Mouse (Mus musculus) cortical plate, adult 2 months (tissue): ENCODE data around the gene Olfr1412. TPM values are rescaled to one million over a fixed set of nuclear protein-coding genes. Genes with fewer than 3 reads are reported as not detected.

ENCODE experiments used
- H3K27ac ChIP-seq: fragments of 200-500 bp; 2 replicates; pipeline ENCODE4 v1.5.1; 2012; ENCODE audit warnings: low read length, control low read depth, inconsistent platforms; ENCODE audit not compliant: insufficient read depth
- H3K4me1 ChIP-seq: fragments of 200-500 bp; 2 replicates; pipeline ENCODE4 v1.6.1; 2011; ENCODE audit warnings: low read length; ENCODE audit not compliant: control insufficient read depth, insufficient read depth
- H3K4me3 ChIP-seq: fragments of 200-500 bp; 2 replicates; pipeline ENCODE4 v1.5.1; 2011; ENCODE audit warnings: mild to moderate bottlenecking, low read length, control low read depth; ENCODE audit not compliant: insufficient read depth
- CTCF ChIP-seq: fragments of 200-500 bp; IDR thresholded peaks from 2 replicates; pipeline ENCODE4 v1.5.1; 2011; ENCODE audit warnings: mild to moderate bottlenecking, control low read depth, low read length; ENCODE audit not compliant: insufficient read depth; ENCODE audit errors: extremely low read depth
- POLR2A ChIP-seq: fragments of 200-500 bp; IDR thresholded peaks from 2 replicates; pipeline ENCODE4 v1.6.1; 2011; ENCODE audit warnings: mild to moderate bottlenecking, low read length, control low read depth; ENCODE audit not compliant: insufficient read depth; ENCODE audit errors: extremely low read depth
- polyA plus RNA-seq: library from polyadenylated mRNA; depleted of rRNA; stranded (reverse); fragments of >200 nt; gene quantifications from 2 replicates; pipeline ENCODE4 v1.2.3, GENCODE M21; 2012; rRNA removed

Olfr1412 gene
- polyA plus RNA-seq, 1 experiment, result not detected

GRCm38 (mm10) chr1:92636015-92636414 lies 50.4 kb downstream of the Olfr1412 start:
- Histone ChIP-seq H3K4me1 (peaks cover 10% of the 10 kb centered on the region), H3K27ac (no peak overlapping the region), H3K4me3 (no peak overlapping the region)
- no peak for TF ChIP-seq POLR2A
- TF ChIP-seq CTCF, result no peak

- Histone ChIP-seq H3K4me1 (peaks cover 10% of the 10 kb centered on the region), H3K4me3 (no peak overlapping the region), H3K27ac (no peak overlapping the region)
- TF ChIP-seq CTCF (no peak), POLR2A (no peak)
Observed at GRCm38 (mm10) chr1:92636676-92637075, 51.1 kb downstream of the Olfr1412 start.

GRCm38 (mm10) chr1:92637501-92638172 lies 52.1 kb downstream of the Olfr1412 start:
- H3K27ac ChIP-seq, result peak overlapping the region; percentile 14; the same call in 1 of the 2 replicates
- H3K4me3 ChIP-seq, result no peak overlapping the region
- TF ChIP-seq CTCF, result no peak
- no peak for TF ChIP-seq POLR2A
- peaks cover 10% of the 10 kb centered on the region for H3K4me1 ChIP-seq

GRCm38 (mm10) chr1:92638181-92638580 lies 52.6 kb downstream of the Olfr1412 start:
- H3K4me1 ChIP-seq, result peaks cover 10% of the 10 kb centered on the region
- TF ChIP-seq CTCF, result no peak
- TF ChIP-seq POLR2A, result no peak
- peak overlapping the region; percentile 14; the same call in 1 of the 2 replicates for H3K27ac ChIP-seq
- no peak overlapping the region for H3K4me3 ChIP-seq

DNA sequence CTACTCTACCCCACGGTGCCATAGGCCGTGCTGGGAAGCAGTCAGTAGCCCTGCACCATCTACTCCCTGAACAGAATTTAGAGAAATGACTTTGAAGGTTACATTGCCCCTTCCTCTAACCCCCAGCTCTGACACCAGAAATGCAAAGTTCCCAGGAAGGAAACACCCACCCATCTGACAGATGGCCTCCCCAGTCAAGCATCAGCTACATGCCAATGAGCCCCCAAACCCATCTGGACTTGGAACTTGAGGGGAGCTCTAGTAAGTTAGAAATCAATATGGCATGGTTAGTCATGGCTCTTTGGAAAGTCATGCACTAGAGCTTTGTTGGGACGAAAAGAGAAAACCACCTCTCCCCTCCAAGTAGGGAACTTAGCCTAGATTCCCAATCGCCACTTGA lies 53.2 kb downstream of the Olfr1412 start:
- TF ChIP-seq CTCF, result no peak
- TF ChIP-seq POLR2A, result no peak
- no peak overlapping the region for H3K27ac ChIP-seq

GRCm38 (mm10) chr1:92640393-92640792 lies 54.8 kb downstream of the Olfr1412 start:
- Histone ChIP-seq H3K27ac (no peak overlapping the region), H3K4me3 (peak overlapping the region; percentile 78; the same call in 1 of the 2 replicates), H3K4me1 (peaks cover 8% of the 10 kb centered on the region)
- TF ChIP-seq CTCF, result no peak
- TF ChIP-seq POLR2A, result no peak

More for the DNA sequence above, 53.2 kb downstream of the Olfr1412 start:
- Histone ChIP-seq H3K4me1 (peaks cover 10% of the 10 kb centered on the region), H3K4me3 (no peak overlapping the region)

Other genes starting within 250 kb of the Olfr1412 start
- gene Ndufa10, start 111.9 kb upstream of the Olfr1412 start, polyA plus RNA-seq, result 173 and 175 TPM in 2 replicates
- not detected in 2 replicates for gene Olfr1416, start 100.7 kb upstream of the Olfr1412 start, polyA plus RNA-seq
- gene Olfr1415, start 89.7 kb upstream of the Olfr1412 start, polyA plus RNA-seq, result not detected in 2 replicates
- not detected in 2 replicates for gene Olfr1414, start 67.1 kb upstream of the Olfr1412 start, polyA plus RNA-seq
- not detected in 2 replicates for gene Olfr1413, start 14.5 kb upstream of the Olfr1412 start, polyA plus RNA-seq
- not detected in 2 replicates for gene Olfr1411, start 8.6 kb downstream of the Olfr1412 start, polyA plus RNA-seq
- gene Olfr1410, start 20.0 kb downstream of the Olfr1412 start, polyA plus RNA-seq, result not detected in 2 replicates
- gene Olfr12, start 32.0 kb downstream of the Olfr1412 start, polyA plus RNA-seq, result not detected in 2 replicates
- 363 and 403 TPM in 2 replicates for gene Cops9, start 56.2 kb downstream of the Olfr1412 start, polyA plus RNA-seq
- 0.27 and 0.49 TPM in 2 replicates for gene Otos, start 63.1 kb downstream of the Olfr1412 start, polyA plus RNA-seq
- 49.5 and 58.9 TPM in 2 replicates for gene Gpc1, start 245.9 kb downstream of the Olfr1412 start, polyA plus RNA-seq